Mouse (Mus musculus): ENCODE measurements around the gene Olfr1295. TPM values are rescaled to one million over a fixed set of nuclear protein-coding genes. Genes with fewer than 3 reads are reported as not detected.

Olfr1295 gene
- not detected in 2 replicates for polyA plus RNA-seq (2012; rRNA removed)

DNA sequence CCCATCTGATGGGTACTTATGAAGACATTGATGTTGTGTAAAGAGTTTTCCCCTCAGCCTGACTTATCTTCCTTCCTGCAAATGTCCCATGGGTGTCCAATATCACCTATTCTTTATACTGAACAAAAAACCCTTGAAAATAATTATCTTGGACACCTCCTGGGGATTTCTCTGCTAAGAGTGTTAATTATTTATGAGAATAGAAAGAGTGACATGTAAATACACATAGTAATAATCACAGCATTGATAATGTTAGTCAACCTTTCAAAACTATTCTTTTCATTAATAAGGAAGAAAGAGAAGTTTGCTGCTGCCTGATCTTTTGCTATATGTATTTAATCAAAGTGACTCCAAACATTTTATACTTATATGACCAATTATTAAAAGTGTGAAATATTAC is at the start of gene Olfr1295:
Gene Olfr1295, minus strand, starts transcription at position 101 of the 400 bp plus-strand sequence.
- DNase-seq (ENCODE audit: low read depth), result no peak

DNA sequence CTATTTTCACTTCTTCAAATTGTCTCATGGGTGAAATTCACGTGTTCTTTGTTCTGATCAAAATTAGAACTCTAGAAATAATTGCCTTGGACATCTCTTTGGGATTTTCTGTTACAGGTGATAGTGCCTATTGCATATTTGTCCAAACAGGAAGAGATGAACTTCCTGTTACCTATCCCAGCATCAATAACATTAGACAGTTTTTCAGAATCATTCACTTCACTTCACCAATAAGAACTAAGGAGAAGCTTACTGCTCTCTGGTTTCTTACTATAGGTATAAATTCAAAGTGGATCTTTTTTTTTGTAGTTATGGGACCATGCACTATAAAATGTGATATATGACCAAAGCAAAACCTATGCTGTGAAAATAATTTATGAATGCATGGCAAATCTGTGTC is 29.3 kb downstream of the Olfr1295 start, which contains the start of gene Olfr1294:
Gene Olfr1294, minus strand, starts transcription at position 101 of the 400 bp plus-strand sequence.
- no peak for DNase-seq (ENCODE audit: low read depth)

GRCm38 (mm10) chr2:111524903-111525302 is 44.6 kb downstream of the Olfr1295 start, which contains the start of gene Olfr1293-ps:
Olfr1293-ps (plus strand) TSS chr2:111525203.
- no peak for DNase-seq (ENCODE audit: low read depth)

DNA sequence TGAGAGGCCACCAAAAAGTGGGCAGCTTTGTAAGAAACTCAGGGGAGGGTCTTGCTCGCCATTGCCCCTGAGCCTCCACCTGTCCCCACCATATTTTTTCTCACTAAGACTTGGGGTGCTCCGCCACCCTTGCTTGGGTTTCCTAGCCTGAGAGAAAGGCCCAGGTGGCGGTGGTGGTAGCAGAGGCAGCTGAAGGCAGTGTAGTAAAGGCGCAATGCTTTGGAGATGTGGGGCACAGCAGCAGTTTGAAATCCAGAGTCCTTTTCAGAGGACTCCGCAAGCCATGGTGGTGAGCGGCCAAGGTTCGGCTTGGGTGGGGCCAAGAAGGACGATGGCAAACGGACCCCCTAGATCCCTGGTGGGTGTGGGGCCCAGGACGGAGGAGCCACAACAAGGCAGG is 52.0 kb downstream of the Olfr1295 start:
- DNase-seq (ENCODE audit: low read depth), result no peak

Other genes with a start within 250 kb of the Olfr1295 start
- not detected in 2 replicates for gene Olfr1281, start 243.2 kb downstream of the Olfr1295 start, polyA plus RNA-seq (2012; rRNA removed)
- gene Olfr1282, start 233.6 kb downstream of the Olfr1295 start, polyA plus RNA-seq (2012; rRNA removed), result not detected in 2 replicates
- not detected in 2 replicates for gene Olfr1283, start 202.9 kb downstream of the Olfr1295 start, polyA plus RNA-seq (2012; rRNA removed)
- gene Olfr1284, start 194.2 kb downstream of the Olfr1295 start, polyA plus RNA-seq (2012; rRNA removed), result not detected in 2 replicates
- gene Olfr1286, start 146.6 kb downstream of the Olfr1295 start, polyA plus RNA-seq (2012; rRNA removed), result not detected in 2 replicates
- not detected in 2 replicates for gene Olfr1287, start 120.5 kb downstream of the Olfr1295 start, polyA plus RNA-seq (2012; rRNA removed)
- not detected in 2 replicates for gene Olfr1288, start 95.6 kb downstream of the Olfr1295 start, polyA plus RNA-seq (2012; rRNA removed)
- gene Olfr1289, start 88.9 kb downstream of the Olfr1295 start, polyA plus RNA-seq (2012; rRNA removed), result not detected in 2 replicates
- gene Olfr1290, start 75.9 kb downstream of the Olfr1295 start, polyA plus RNA-seq (2012; rRNA removed), result not detected in 2 replicates
- not detected in 2 replicates for gene Olfr1291-ps1, start 72.5 kb downstream of the Olfr1295 start, polyA plus RNA-seq (2012; rRNA removed)
- gene Olfr1293-ps, start 44.5 kb downstream of the Olfr1295 start, polyA plus RNA-seq (2012; rRNA removed), result not detected in 2 replicates
- gene Olfr1294, start 29.4 kb downstream of the Olfr1295 start, polyA plus RNA-seq (2012; rRNA removed), result not detected in 2 replicates
- not detected in 2 replicates for gene Olfr1297, start 56.8 kb upstream of the Olfr1295 start, polyA plus RNA-seq (2012; rRNA removed)
- not detected in 2 replicates for gene Olfr1298, start 79.5 kb upstream of the Olfr1295 start, polyA plus RNA-seq (2012; rRNA removed)
- not detected in 2 replicates for gene Olfr1299, start 91.7 kb upstream of the Olfr1295 start, polyA plus RNA-seq (2012; rRNA removed)
- gene Olfr1301, start 181.3 kb upstream of the Olfr1295 start, polyA plus RNA-seq (2012; rRNA removed), result not detected in 2 replicates
- not detected in 2 replicates for gene Olfr1302, start 207.7 kb upstream of the Olfr1295 start, polyA plus RNA-seq (2012; rRNA removed)